Mouse (Mus musculus) urinary bladder, adult 18-20 months (tissue): ENCODE results near the gene Acaca.

ENCODE experiments used
- DNase-seq, 2 experiments: peaks; one replicate each; pipeline ENCODE4 v3.0.0; 2022; ENCODE audit warnings: low spot score in 2 of 2, mixed read lengths in 2 of 2

Acaca gene

GRCm38 (mm10) chr11:84128943-84129798 lies at the start of gene Acaca, which contains the start of gene Tada2a:
Gene Acaca, plus strand, starts transcription at chr11:84129672.
Gene Tada2a, minus strand, starts transcription at chr11:84129600.
- DNase-seq = peak; percentile 57 to 69

- DNase-seq = no peak
These were observed 49.6 kb upstream of the Acaca start for GRCm38 (mm10) chr11:84079887-84080286.

- no peak for DNase-seq
These were observed 49.1 kb upstream of the Acaca start for GRCm38 (mm10) chr11:84080327-84080726.

- no peak for DNase-seq
These were observed 47.6 kb upstream of the Acaca start for GRCm38 (mm10) chr11:84081901-84082300.

- no peak for DNase-seq
These were observed 38.9 kb upstream of the Acaca start for GRCm38 (mm10) chr11:84090572-84090971.

GRCm38 (mm10) chr11:84095084-84095483 lies 34.4 kb upstream of the Acaca start:
- DNase-seq = no peak

- DNase-seq = no peak
These were observed 32.0 kb upstream of the Acaca start for GRCm38 (mm10) chr11:84097251-84097998.

- DNase-seq = no peak
These were observed 28.3 kb upstream of the Acaca start for GRCm38 (mm10) chr11:84101182-84101581.

GRCm38 (mm10) chr11:84104036-84104435 lies 25.4 kb upstream of the Acaca start:
- no peak for DNase-seq

- no peak for DNase-seq
These were observed 22.3 kb upstream of the Acaca start for GRCm38 (mm10) chr11:84107137-84107536.

GRCm38 (mm10) chr11:84113623-84114022 lies 15.8 kb upstream of the Acaca start:
- no peak for DNase-seq

- no peak for DNase-seq
These were observed 13.8 kb upstream of the Acaca start for GRCm38 (mm10) chr11:84115646-84116045.

GRCm38 (mm10) chr11:84116221-84116620 lies 13.3 kb upstream of the Acaca start:
- no peak for DNase-seq

GRCm38 (mm10) chr11:84117431-84117830 lies 12.0 kb upstream of the Acaca start:
- DNase-seq = no peak

GRCm38 (mm10) chr11:84121051-84121956 lies 8.2 kb upstream of the Acaca start:
- peak in 1 of 2 experiments; percentile 18 for DNase-seq

GRCm38 (mm10) chr11:84127977-84128376 lies 1.5 kb upstream of the Acaca start:
- DNase-seq = no peak

- DNase-seq = no peak
These were observed 320 bp downstream of the Acaca start for GRCm38 (mm10) chr11:84129799-84130185.

GRCm38 (mm10) chr11:84134331-84134860 lies 4.9 kb downstream of the Acaca start:
- no peak for DNase-seq

- no peak for DNase-seq
These were observed 7.0 kb downstream of the Acaca start for GRCm38 (mm10) chr11:84136453-84136852.

- peak; percentile 17 to 41 for DNase-seq
These were observed 12.3 kb downstream of the Acaca start for GRCm38 (mm10) chr11:84141752-84142151.

- no peak for DNase-seq
These were observed 15.8 kb downstream of the Acaca start for GRCm38 (mm10) chr11:84145201-84145798.
